Mouse (Mus musculus): Measurements from ENCODE around the gene C1s2.
"Not testable (repeated sequence)": the region's sequence is repeated elsewhere in the genome, so short reads cannot be mapped to it uniquely, and the experiment has no call there.

Gene C1s2

GRCm38 (mm10) chr6:124635985-124636384, at the start of gene C1s2:
Gene C1s2, minus strand, starts transcription at chr6:124636085.
- DNase-seq: not testable (repeated sequence)

GRCm38 (mm10) chr6:124683591-124684417, 47.9 kb upstream of the C1s2 start:
- peak; percentile 74 for DNase-seq

- not testable (repeated sequence) for DNase-seq
Observed at GRCm38 (mm10) chr6:124682291-124682690, 46.4 kb upstream of the C1s2 start.

- no peak for DNase-seq
Observed at GRCm38 (mm10) chr6:124679486-124679885, 43.6 kb upstream of the C1s2 start.

GRCm38 (mm10) chr6:124678769-124679168, 42.9 kb upstream of the C1s2 start:
- DNase-seq: no peak

- no peak for DNase-seq
Observed at GRCm38 (mm10) chr6:124676171-124676570, 40.3 kb upstream of the C1s2 start.

GRCm38 (mm10) chr6:124674591-124674990, 38.7 kb upstream of the C1s2 start:
- no peak for DNase-seq

- DNase-seq: no peak
Observed at GRCm38 (mm10) chr6:124673619-124674018, 37.7 kb upstream of the C1s2 start.

GRCm38 (mm10) chr6:124672100-124672499, 36.2 kb upstream of the C1s2 start:
- DNase-seq: no peak

- no peak for DNase-seq
Observed at GRCm38 (mm10) chr6:124670281-124670900, 34.5 kb upstream of the C1s2 start.

GRCm38 (mm10) chr6:124669234-124669859, 33.5 kb upstream of the C1s2 start:
- no peak for DNase-seq

GRCm38 (mm10) chr6:124665011-124665410, 29.1 kb upstream of the C1s2 start:
- DNase-seq: no peak

- no peak for DNase-seq
Observed at GRCm38 (mm10) chr6:124664256-124664655, 28.4 kb upstream of the C1s2 start.

- no peak for DNase-seq
Observed at GRCm38 (mm10) chr6:124663424-124663795, 27.5 kb upstream of the C1s2 start.

- peak; percentile 100 for DNase-seq
Observed at GRCm38 (mm10) chr6:124662477-124663423, 26.9 kb upstream of the C1s2 start, which contains the start of gene Lpcat3. Gene Lpcat3, plus strand, starts transcription at chr6:124663027.

- no peak for DNase-seq
Observed at GRCm38 (mm10) chr6:124661995-124662394, 26.1 kb upstream of the C1s2 start.

GRCm38 (mm10) chr6:124661156-124661806, 25.4 kb upstream of the C1s2 start:
- no peak for DNase-seq

GRCm38 (mm10) chr6:124658067-124658466, 22.2 kb upstream of the C1s2 start:
- DNase-seq: no peak

GRCm38 (mm10) chr6:124655893-124656292, 20.0 kb upstream of the C1s2 start:
- no peak for DNase-seq

- DNase-seq: no peak
Observed at GRCm38 (mm10) chr6:124646394-124646793, 10.5 kb upstream of the C1s2 start.

- peak; percentile 81 for DNase-seq
Observed at GRCm38 (mm10) chr6:124640997-124641396, 5.1 kb upstream of the C1s2 start.

GRCm38 (mm10) chr6:124640041-124640440, 4.2 kb upstream of the C1s2 start:
- peak; percentile 40 for DNase-seq
